Mouse (Mus musculus) heart, postnatal 4 days (tissue): ENCODE data around the gene Arpp21. TPM values are rescaled to one million over a fixed set of nuclear protein-coding genes. Genes with fewer than 3 reads are reported as not detected.
A peak's percentile ranks its signal among the peaks of the same experiment; 100 is the strongest.

ENCODE experiments used
- DNase-seq: peaks from one replicate; pipeline ENCODE4 v3.0.0; 2021
- total RNA-seq, 2 experiments: library from RNA; stranded (reverse); gene quantifications; 2 replicates each; pipeline ENCODE4 v1.2.3; 2021

The Arpp21 gene
- total RNA-seq, 2 experiments from 2014 or later = 2.4 to 4.6 TPM

GRCm38 (mm10) chr9:112177569-112177968 lies 58.2 kb downstream of the Arpp21 start:
- no peak for DNase-seq

GRCm38 (mm10) chr9:112176317-112176716 lies 59.4 kb downstream of the Arpp21 start:
- DNase-seq = no peak

- no peak for DNase-seq
Measured at GRCm38 (mm10) chr9:112174407-112175357, 61.1 kb downstream of the Arpp21 start.

GRCm38 (mm10) chr9:112173778-112174177 lies 62.0 kb downstream of the Arpp21 start:
- no peak for DNase-seq

- DNase-seq = no peak
Measured at GRCm38 (mm10) chr9:112164677-112165076, 71.1 kb downstream of the Arpp21 start.

- no peak for DNase-seq
Measured at GRCm38 (mm10) chr9:112160981-112161380, 74.8 kb downstream of the Arpp21 start.

- DNase-seq = no peak
Measured at GRCm38 (mm10) chr9:112153972-112154371, 81.8 kb downstream of the Arpp21 start.

GRCm38 (mm10) chr9:112152762-112153161 lies 83.0 kb downstream of the Arpp21 start:
- no peak for DNase-seq

GRCm38 (mm10) chr9:112151177-112151576 lies 84.6 kb downstream of the Arpp21 start:
- DNase-seq = no peak

GRCm38 (mm10) chr9:112140658-112141057 lies 95.1 kb downstream of the Arpp21 start:
- DNase-seq = no peak

GRCm38 (mm10) chr9:112137820-112138219 lies 97.9 kb downstream of the Arpp21 start:
- DNase-seq = no peak

- no peak for DNase-seq
Measured at GRCm38 (mm10) chr9:112130812-112131211, 104.9 kb downstream of the Arpp21 start.

GRCm38 (mm10) chr9:112124667-112125066 lies 111.1 kb downstream of the Arpp21 start:
- no peak for DNase-seq

- no peak for DNase-seq
Measured at GRCm38 (mm10) chr9:112124184-112124583, 111.6 kb downstream of the Arpp21 start.

GRCm38 (mm10) chr9:112123421-112123828 lies 112.3 kb downstream of the Arpp21 start:
- DNase-seq = no peak

- DNase-seq = no peak
Measured at GRCm38 (mm10) chr9:112119535-112119934, 116.2 kb downstream of the Arpp21 start.

GRCm38 (mm10) chr9:112119106-112119433 lies 116.7 kb downstream of the Arpp21 start:
- DNase-seq = no peak

- DNase-seq = peak; percentile 16
Measured at GRCm38 (mm10) chr9:112118411-112119105, 117.2 kb downstream of the Arpp21 start.

- DNase-seq = no peak
Measured at GRCm38 (mm10) chr9:112117632-112118410, 117.9 kb downstream of the Arpp21 start.

- no peak for DNase-seq
Measured at GRCm38 (mm10) chr9:112111610-112112009, 124.1 kb downstream of the Arpp21 start.

GRCm38 (mm10) chr9:112102852-112103192 lies 132.9 kb downstream of the Arpp21 start:
- no peak for DNase-seq

GRCm38 (mm10) chr9:112102155-112102851 lies 133.4 kb downstream of the Arpp21 start:
- peak; percentile 45 for DNase-seq
